Mouse (Mus musculus) midbrain, embryonic 11.5 days (tissue): ENCODE results near the gene Plxna2. TPM values are rescaled to one million over a fixed set of nuclear protein-coding genes. Genes with fewer than 3 reads are reported as not detected.

Source experiments
- ATAC-seq: fragments of 200-750 bp; cut with Nextera tagmentation; 2 replicates; pipeline ENCODE4 v1.8.0; 2017; ENCODE audit warnings: moderate TSS enrichment, moderate library complexity; ENCODE audit not compliant: low FRiP score
- DNase-seq: peaks from one replicate; pipeline ENCODE4 v3.0.0; 2015; ENCODE audit warnings: low spot score; ENCODE audit errors: missing footprints
- H3K27ac ChIP-seq: fragments of 300-500 bp; sonication (generic); 2 replicates; pipeline ENCODE4 v1.5.1; 2014; ENCODE audit warnings: low read depth, low read length
- H3K27me3 ChIP-seq: fragments of 300-500 bp; sonication (generic); 2 replicates; pipeline ENCODE4 v1.6.1; 2014; ENCODE audit warnings: mild to moderate bottlenecking, low read length, moderate library complexity, mixed read lengths; ENCODE audit not compliant: control insufficient read depth, insufficient read depth
- H3K36me3 ChIP-seq: fragments of 300-500 bp; sonication (generic); 2 replicates; pipeline ENCODE4 v1.6.1; 2014; ENCODE audit warnings: mild to moderate bottlenecking, low read length, moderate library complexity, mixed read lengths; ENCODE audit not compliant: control insufficient read depth, insufficient read depth
- H3K4me1 ChIP-seq: fragments of 300-500 bp; sonication (generic); 2 replicates; pipeline ENCODE4 v1.6.1; 2014; ENCODE audit warnings: low read length; ENCODE audit not compliant: control insufficient read depth, insufficient read depth
- H3K4me2 ChIP-seq: fragments of 300-500 bp; sonication (generic); 2 replicates; pipeline ENCODE4 v1.6.1; 2014; ENCODE audit warnings: mild to moderate bottlenecking, moderate library complexity
- H3K4me3 ChIP-seq: fragments of 300-500 bp; sonication (generic); 2 replicates; pipeline ENCODE4 v1.5.1; 2014; ENCODE audit warnings: low read depth, low read length
- H3K9ac ChIP-seq: fragments of 300-500 bp; sonication (generic); 2 replicates; pipeline ENCODE4 v1.6.1; 2014; ENCODE audit warnings: low read length
- H3K9me3 ChIP-seq: fragments of 300-500 bp; sonication (generic); 2 replicates; pipeline ENCODE4 v1.6.1; 2016; ENCODE audit warnings: low read length; ENCODE audit not compliant: control insufficient read depth
- WGBS: fragments of 180-500 bp; shearing (Covaris S2); extraction: QIAGEN DNeasy Blood & Tissue Kit; methylation state at CpG from one replicate; pipeline ENCODE4 v1.1.7; 2014; 5-methylcytosine and 5-hydroxymethylcytosine counted together
- polyA plus RNA-seq: library from polyadenylated mRNA; unstranded; fragments of >200 nt; fragmentation: Nextera tagmentation; extraction: Ambion mirVana; gene quantifications from 2 replicates; pipeline ENCODE4 v1.2.1, GENCODE M21; 2014

Gene Plxna2
- polyA plus RNA-seq, 1 experiment from 2014 or later: 10.7 TPM

- H3K9ac ChIP-seq: no peak overlapping the region
- no peak overlapping the region for H3K4me2 ChIP-seq
- H3K27ac ChIP-seq: no peak overlapping the region
- no peaks in the 10 kb centered on the region for H3K36me3 ChIP-seq
- no peaks in the 10 kb centered on the region for H3K27me3 ChIP-seq
- no peaks in the 10 kb centered on the region; the same call in 1 of the 2 replicates for H3K4me1 ChIP-seq
- H3K4me3 ChIP-seq: no peak overlapping the region
- no peak for ATAC-seq
- WGBS: 78% methylated on average over 3 of the region's 3 CpGs
- peak; percentile 44 for DNase-seq
- no peaks in the 10 kb centered on the region for H3K9me3 ChIP-seq
These were observed 65.1 kb downstream of the Plxna2 start for GRCm38 (mm10) chr1:194683132-194683531.

GRCm38 (mm10) chr1:194685896-194686295, 67.9 kb downstream of the Plxna2 start:
- H3K36me3 ChIP-seq: no peaks in the 10 kb centered on the region
- no peak overlapping the region for H3K27ac ChIP-seq
- H3K27me3 ChIP-seq: no peaks in the 10 kb centered on the region
- H3K4me1 ChIP-seq: no peaks in the 10 kb centered on the region
- H3K9ac ChIP-seq: no peak overlapping the region
- ATAC-seq (no peak), DNase-seq (no peak)
- H3K9me3 ChIP-seq: no peaks in the 10 kb centered on the region
- WGBS: 90% methylated on average over 2 of the region's 2 CpGs
- no peak overlapping the region for H3K4me2 ChIP-seq
- H3K4me3 ChIP-seq: no peak overlapping the region

- H3K27ac ChIP-seq: no peak overlapping the region
- no peaks in the 10 kb centered on the region for H3K4me1 ChIP-seq
- H3K4me3 ChIP-seq: no peak overlapping the region
- DNase-seq (no peak), ATAC-seq (no peak)
- no peak overlapping the region for H3K4me2 ChIP-seq
- H3K9ac ChIP-seq: no peak overlapping the region
- H3K27me3 ChIP-seq: no peaks in the 10 kb centered on the region
- no peaks in the 10 kb centered on the region for H3K36me3 ChIP-seq
- no peaks in the 10 kb centered on the region for H3K9me3 ChIP-seq
- whole genome bisulfite sequencing: 71% methylated on average over 1 of the region's 1 CpGs
These were observed 69.7 kb downstream of the Plxna2 start for GRCm38 (mm10) chr1:194687746-194688145.

DNA sequence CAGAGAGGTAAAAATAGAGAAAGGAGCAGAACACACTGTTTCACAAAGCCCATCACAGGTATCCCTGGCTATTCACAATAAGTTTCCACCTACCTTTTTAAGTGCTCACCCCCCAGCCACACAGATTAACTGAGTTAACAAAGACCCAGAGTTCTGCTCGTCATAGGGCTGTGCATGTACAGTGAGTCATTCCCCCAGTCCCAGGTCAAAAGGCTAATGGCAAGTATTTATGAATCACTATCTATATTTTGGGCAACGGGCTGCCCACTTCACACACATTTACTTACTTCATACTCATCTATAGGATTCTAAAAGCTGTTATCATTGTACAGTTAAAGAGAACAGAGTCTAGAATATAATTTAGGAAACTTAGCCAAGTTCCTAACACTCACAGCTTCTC, 70.1 kb downstream of the Plxna2 start:
- 77% methylated on average over 2 of the region's 2 CpGs for WGBS
- Histone ChIP-seq H3K9me3 (no peaks in the 10 kb centered on the region), H3K4me3 (no peak overlapping the region), H3K36me3 (no peaks in the 10 kb centered on the region), H3K27ac (no peak overlapping the region), H3K4me2 (no peak overlapping the region), H3K27me3 (no peaks in the 10 kb centered on the region), H3K9ac (no peak overlapping the region), H3K4me1 (no peaks in the 10 kb centered on the region)
- ATAC-seq: no peak
- DNase-seq: no peak

GRCm38 (mm10) chr1:194693063-194693462, 75.0 kb downstream of the Plxna2 start:
- no peaks in the 10 kb centered on the region for H3K4me1 ChIP-seq
- H3K9ac ChIP-seq: no peak overlapping the region
- no peak overlapping the region for H3K27ac ChIP-seq
- ATAC-seq (no peak), DNase-seq (no peak)
- H3K4me2 ChIP-seq: no peak overlapping the region
- H3K9me3 ChIP-seq: no peaks in the 10 kb centered on the region
- H3K27me3 ChIP-seq: no peaks in the 10 kb centered on the region
- H3K36me3 ChIP-seq: no peaks in the 10 kb centered on the region
- H3K4me3 ChIP-seq: no peak overlapping the region

GRCm38 (mm10) chr1:194693488-194693887, 75.5 kb downstream of the Plxna2 start:
- 80% methylated on average over 2 of the region's 2 CpGs for WGBS

DNA sequence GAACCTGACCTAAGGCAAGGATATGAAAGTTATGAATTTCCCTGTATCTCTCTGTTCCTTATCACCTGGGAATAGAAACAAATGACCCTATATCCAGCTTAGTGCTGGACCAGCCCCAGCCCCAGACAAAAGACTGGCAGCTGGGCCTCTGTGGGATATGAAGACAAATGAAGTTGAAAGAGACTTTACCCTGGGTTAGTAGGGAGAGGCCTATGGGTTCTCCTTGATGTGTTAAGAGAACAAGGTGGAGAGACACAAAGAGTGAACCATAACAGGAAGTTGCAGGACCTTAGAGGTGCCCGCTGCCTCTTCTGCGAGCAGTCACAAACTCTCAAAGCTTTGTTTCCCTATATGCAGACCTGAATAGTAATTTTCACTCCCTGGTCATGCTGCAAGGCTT, 76.8 kb downstream of the Plxna2 start:
- no peaks in the 10 kb centered on the region for H3K4me1 ChIP-seq
- no peak overlapping the region for H3K4me2 ChIP-seq
- ATAC-seq (no peak), DNase-seq (no peak)
- H3K27me3 ChIP-seq: no peaks in the 10 kb centered on the region
- no peak overlapping the region for H3K9ac ChIP-seq
- WGBS: 89% methylated on average over 2 of the region's 2 CpGs
- no peak overlapping the region for H3K27ac ChIP-seq
- H3K4me3 ChIP-seq: no peak overlapping the region
- H3K9me3 ChIP-seq: no peaks in the 10 kb centered on the region
- no peaks in the 10 kb centered on the region for H3K36me3 ChIP-seq

More at GRCm38 (mm10) chr1:194693488-194693887, 75.5 kb downstream of the Plxna2 start:
- DNase-seq (no peak), ATAC-seq (no peak)
- Histone ChIP-seq H3K4me1 (no peaks in the 10 kb centered on the region), H3K4me2 (no peak overlapping the region), H3K9me3 (no peaks in the 10 kb centered on the region), H3K4me3 (no peak overlapping the region), H3K9ac (no peak overlapping the region), H3K27me3 (no peaks in the 10 kb centered on the region), H3K27ac (no peak overlapping the region), H3K36me3 (no peaks in the 10 kb centered on the region)

- Histone ChIP-seq H3K9ac (no peak overlapping the region), H3K36me3 (no peaks in the 10 kb centered on the region), H3K4me3 (no peak overlapping the region), H3K4me1 (no peaks in the 10 kb centered on the region), H3K27ac (no peak overlapping the region), H3K27me3 (no peaks in the 10 kb centered on the region), H3K4me2 (no peak overlapping the region), H3K9me3 (no peaks in the 10 kb centered on the region)
- ATAC-seq: no peak
- DNase-seq: no peak
- 96% methylated on average over 2 of the region's 2 CpGs for WGBS
These were observed 79.4 kb downstream of the Plxna2 start for GRCm38 (mm10) chr1:194697439-194697838.

DNA sequence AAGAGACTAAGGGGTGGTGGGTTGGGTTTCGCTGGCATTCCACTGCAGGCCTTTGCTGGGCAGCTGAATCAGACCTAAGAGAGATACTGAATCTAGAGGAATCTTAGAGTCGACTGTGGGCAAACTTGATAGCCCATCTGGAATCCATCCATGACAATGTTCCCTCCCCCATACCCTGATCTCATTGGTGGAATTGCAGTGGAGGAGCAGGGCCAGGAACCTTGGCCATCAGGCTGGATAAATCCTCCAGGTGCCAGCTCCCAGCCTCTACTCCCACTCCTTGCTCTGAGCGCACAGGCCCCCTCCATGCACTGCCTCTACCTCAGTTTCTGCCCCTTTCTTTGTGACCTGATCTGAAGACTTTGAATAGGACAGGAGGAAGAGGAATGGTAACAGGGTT, 81.3 kb downstream of the Plxna2 start:
- Histone ChIP-seq H3K4me2 (no peak overlapping the region), H3K4me3 (no peak overlapping the region), H3K27ac (no peak overlapping the region), H3K36me3 (no peaks in the 10 kb centered on the region), H3K9ac (no peak overlapping the region), H3K4me1 (peaks cover 8% of the 10 kb centered on the region), H3K9me3 (no peaks in the 10 kb centered on the region), H3K27me3 (no peaks in the 10 kb centered on the region)
- DNase-seq (no peak), ATAC-seq (no peak)
- WGBS: 87% methylated on average over 3 of the region's 3 CpGs

DNA sequence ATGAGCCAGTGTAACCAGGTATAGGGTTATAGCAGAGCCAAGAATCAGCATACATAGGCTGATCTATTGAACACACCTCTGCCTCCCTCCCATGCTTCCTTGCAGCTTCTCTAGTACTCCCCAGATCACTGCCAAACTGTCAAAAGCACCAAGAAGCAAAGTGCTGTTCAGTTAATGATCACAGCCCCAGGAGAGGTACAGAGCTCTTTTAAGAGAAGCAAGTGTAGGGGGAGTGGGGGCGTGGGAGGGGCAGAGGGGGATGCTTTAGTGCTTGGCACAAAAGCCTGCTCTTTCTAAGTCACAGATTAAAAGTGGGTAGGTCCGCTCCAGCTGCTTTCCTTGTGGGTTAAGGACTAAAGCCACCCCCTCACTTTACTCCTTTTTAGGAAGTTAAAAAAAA, 85.2 kb downstream of the Plxna2 start:
- peak; percentile 44; the same call in 1 of the 2 replicates for ATAC-seq

More for the DNA sequence above, 85.2 kb downstream of the Plxna2 start:
- no peak for DNase-seq
- H3K4me2 ChIP-seq: no peak overlapping the region
- H3K27me3 ChIP-seq: no peaks in the 10 kb centered on the region
- no peaks in the 10 kb centered on the region for H3K36me3 ChIP-seq
- 23% methylated on average over 2 of the region's 2 CpGs for WGBS
- no peak overlapping the region for H3K27ac ChIP-seq
- no peaks in the 10 kb centered on the region for H3K9me3 ChIP-seq
- H3K4me3 ChIP-seq: no peak overlapping the region
- no peak overlapping the region for H3K9ac ChIP-seq
- peaks cover 8% of the 10 kb centered on the region for H3K4me1 ChIP-seq
